Mouse (Mus musculus) erythroblast, embryonic 14.5 days (primary cell): ENCODE data around the gene Gpr107.

Experiments
- GATA1 ChIP-seq: IDR thresholded peaks from 2 replicates; pipeline ENCODE4 v1.6.1; 2012; ENCODE audit warnings: low read length, inconsistent platforms, mixed read lengths
- TAL1 ChIP-seq: IDR thresholded peaks from 3 replicates; pipeline ENCODE4 v1.6.1; 2012; ENCODE audit warnings: low read length, inconsistent platforms, mixed read lengths

GRCm38 (mm10) chr2:31127219-31127618 lies 24.9 kb upstream of the Gpr107 start:
- no peak for TF ChIP-seq GATA1
- no peak for TF ChIP-seq TAL1
